Mouse (Mus musculus) cerebellum, adult 2 months (tissue): ENCODE data around the gene Rnf220.

Source experiments
- CTCF ChIP-seq: fragments of 200-500 bp; IDR thresholded peaks from 2 replicates; pipeline ENCODE4 v1.5.1; 2011; ENCODE audit warnings: low read depth, mild to moderate bottlenecking, control low read depth, low read length, moderate library complexity, borderline replicate concordance; ENCODE audit not compliant: insufficient read depth
- POLR2A ChIP-seq: fragments of 200-500 bp; IDR thresholded peaks from 2 replicates; pipeline ENCODE4 v1.6.1; 2011; ENCODE audit warnings: low read length, control low read depth, borderline replicate concordance; ENCODE audit not compliant: insufficient read depth

DNA sequence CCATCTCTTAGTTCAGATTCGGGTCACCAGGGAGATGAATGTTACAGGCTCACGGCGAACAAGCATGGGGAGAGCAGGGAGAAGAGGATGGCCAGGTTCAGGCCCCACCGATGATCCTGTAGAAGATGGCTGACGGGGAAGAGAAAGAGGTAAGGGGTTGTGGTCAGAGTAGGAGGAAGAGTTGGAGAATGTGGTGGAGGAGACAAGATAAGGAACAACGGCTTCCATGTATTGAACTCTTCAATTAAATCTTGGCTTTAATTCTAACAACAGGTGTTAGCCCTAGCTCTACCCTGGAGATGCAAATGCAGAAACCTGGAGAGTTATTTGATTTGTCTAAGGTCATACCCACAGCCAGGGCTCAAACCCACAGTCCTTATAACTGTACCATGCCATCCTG, 49.8 kb upstream of the Rnf220 start:
- no peak for TF ChIP-seq CTCF
- TF ChIP-seq POLR2A = no peak
